Mouse (Mus musculus) urinary bladder, adult 2 months (tissue): ENCODE results near the gene Lcn2. TPM values are rescaled to one million over a fixed set of nuclear protein-coding genes. Genes with fewer than 3 reads are reported as not detected.

Source experiments
- DNase-seq: peaks from one replicate; pipeline ENCODE4 v3.0.0; 2022; ENCODE audit warnings: low spot score
- polyA plus RNA-seq: library from polyadenylated mRNA; depleted of rRNA; stranded (reverse); fragments of >200 nt; gene quantifications from 2 replicates; pipeline ENCODE4 v1.2.3, GENCODE M21; 2012; rRNA removed

Lcn2 gene
- 3.0 and 3.2 TPM in 2 replicates for polyA plus RNA-seq

GRCm38 (mm10) chr2:32387706-32388490, at the start of gene Lcn2:
Lcn2 (minus strand) TSS chr2:32388252.
- no peak for DNase-seq

GRCm38 (mm10) chr2:32437612-32438166, 49.6 kb upstream of the Lcn2 start:
- no peak for DNase-seq

- no peak for DNase-seq
Observed at GRCm38 (mm10) chr2:32436686-32437372, 48.8 kb upstream of the Lcn2 start.

GRCm38 (mm10) chr2:32430701-32431676, 42.9 kb upstream of the Lcn2 start:
- DNase-seq, result peak; percentile 26

- DNase-seq, result no peak
Observed at GRCm38 (mm10) chr2:32429215-32429891, 41.3 kb upstream of the Lcn2 start.

- peak; percentile 32 for DNase-seq
Observed at GRCm38 (mm10) chr2:32428262-32428722, 40.2 kb upstream of the Lcn2 start.

- no peak for DNase-seq
Observed at GRCm38 (mm10) chr2:32427720-32428119, 39.7 kb upstream of the Lcn2 start.

- DNase-seq, result no peak
Observed at GRCm38 (mm10) chr2:32426141-32426540, 38.1 kb upstream of the Lcn2 start.

- peak; percentile 17 for DNase-seq
Observed at GRCm38 (mm10) chr2:32425568-32425967, 37.5 kb upstream of the Lcn2 start.

GRCm38 (mm10) chr2:32424796-32425195, 36.7 kb upstream of the Lcn2 start:
- DNase-seq, result no peak

- DNase-seq, result peak; percentile 58
Observed at GRCm38 (mm10) chr2:32423481-32424331, 35.7 kb upstream of the Lcn2 start.

GRCm38 (mm10) chr2:32421851-32422251, 33.8 kb upstream of the Lcn2 start:
- DNase-seq, result peak; percentile 17

GRCm38 (mm10) chr2:32420647-32421046, 32.6 kb upstream of the Lcn2 start:
- no peak for DNase-seq

- DNase-seq, result peak; percentile 19
Observed at GRCm38 (mm10) chr2:32420066-32420608, 32.1 kb upstream of the Lcn2 start.

GRCm38 (mm10) chr2:32419359-32419758, 31.3 kb upstream of the Lcn2 start:
- DNase-seq, result no peak

- no peak for DNase-seq
Observed at GRCm38 (mm10) chr2:32418430-32419151, 30.5 kb upstream of the Lcn2 start.

GRCm38 (mm10) chr2:32417486-32417885, 29.4 kb upstream of the Lcn2 start:
- DNase-seq, result no peak

GRCm38 (mm10) chr2:32416556-32416955, 28.5 kb upstream of the Lcn2 start:
- DNase-seq, result no peak

- no peak for DNase-seq
Observed at GRCm38 (mm10) chr2:32415801-32416200, 27.7 kb upstream of the Lcn2 start.
